Comparison of ENCODE assay signal across 1 mouse cellular context in the genomic region with DNA sequence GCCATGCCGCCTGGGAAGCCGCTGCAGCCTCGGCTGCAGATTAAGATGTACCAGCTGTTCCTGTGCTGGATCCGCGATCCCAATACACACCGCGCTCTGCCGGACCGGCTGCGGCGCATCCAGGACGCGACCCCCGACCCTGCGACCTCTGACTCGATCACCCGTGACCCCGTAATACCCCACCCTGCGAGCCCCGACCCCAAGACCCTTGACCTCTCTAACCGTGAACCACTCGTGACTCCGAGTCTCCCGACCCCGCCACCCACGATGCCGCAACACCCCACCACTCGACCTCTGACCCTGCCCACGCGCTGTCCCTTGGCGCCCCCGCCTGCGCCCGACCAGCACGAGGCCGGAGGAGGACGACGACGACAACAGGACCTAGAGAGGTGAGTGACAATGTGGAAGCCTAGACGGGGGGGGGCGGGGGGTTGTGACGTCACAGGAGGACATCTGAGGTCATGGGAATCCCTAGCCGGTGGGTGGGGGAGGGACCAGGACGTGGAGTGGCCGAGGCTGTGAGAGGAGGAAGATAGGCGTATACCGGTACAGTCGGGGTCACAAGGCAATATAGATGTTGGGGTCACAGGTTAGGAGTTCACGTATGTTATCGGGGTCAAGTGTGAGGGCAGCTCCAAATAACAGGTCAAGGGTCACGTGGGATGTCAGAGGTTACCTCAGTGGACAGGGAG.
TF ChIP-seq lines count a peak whose summit lies in the region.

No protein-coding gene starts in this region.

TF ChIP-seq in CH12.LX, 34 proteins besides CTCF, POLR2A, EP300 and RAD21:
- TF ChIP-seq CHD2 (IDR thresholded peaks at IDR 0.05; ENCODE audit: low read length) (peak; percentile 55), E2F4 (IDR thresholded peaks at IDR 0.05; ENCODE audit: insufficient replicate concordance, low read depth, low read length) (no peak), NRF1 (IDR thresholded peaks at IDR 0.05; ENCODE audit: low read depth, low read length) (no peak), MAX (IDR thresholded peaks at IDR 0.05; ENCODE audit: low read length) (peak; percentile 15; the same call in 1 of the 2 replicates), MXI1 (IDR thresholded peaks at IDR 0.05; ENCODE audit: low read depth, low read length) (0 out of 2 replicates have a peak, but pooled peaks have one; percentile 16), ZKSCAN1 (IDR thresholded peaks at IDR 0.05; ENCODE audit: borderline replicate concordance, low read depth, low read length) (no peak), HCFC1 (IDR thresholded peaks at IDR 0.05; ENCODE audit: low read depth, low read length) (no peak), POLR2AphosphoS2 (IDR thresholded peaks at IDR 0.05; ENCODE audit: low read depth, low read length) (no peak), GABPA (IDR thresholded peaks at IDR 0.05; ENCODE audit: insufficient replicate concordance, low read depth, low read length) (0 out of 2 replicates have a peak, but pooled peaks have one; percentile 6), ZNF384 (IDR thresholded peaks at IDR 0.05; ENCODE audit: low read depth, low read length) (no peak)
